Comparison of ENCODE assay signal across 26 mouse cellular contexts in the genomic region with DNA sequence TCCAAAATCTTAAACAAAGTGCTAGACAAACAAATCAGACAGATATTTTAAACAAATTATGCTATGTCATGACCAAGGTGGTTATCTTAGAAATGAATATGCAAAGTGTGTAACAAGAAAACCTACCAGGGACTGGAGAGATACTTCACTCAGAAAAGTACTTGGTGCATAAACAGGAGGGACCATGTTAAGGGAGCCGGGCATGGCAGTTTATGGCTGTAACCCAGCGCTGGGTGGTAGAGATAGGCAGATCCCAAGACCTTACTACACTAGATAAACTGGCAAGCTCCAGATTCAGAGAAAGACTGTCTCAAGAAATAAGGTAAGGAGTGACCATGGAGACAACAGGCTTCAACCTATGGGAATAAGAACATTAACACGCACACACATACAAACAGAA. TPM values are rescaled to one million over a fixed set of nuclear protein-coding genes. Genes with fewer than 3 reads are reported as not detected.
"Had no signal": no experiment of that assay in that cellular context is flagged by ENCODE, and none has a peak within 500 bp of the region (broad histone marks: within the 10 kb centered on the region; RNA-seq: fewer than 3 reads in every experiment).

No protein-coding gene starts in this region.

- ATAC-seq: hindbrain, embryonic 16.5 days; inflammation-experienced regulatory T-cells, adult 6 months; intestine, embryonic 15.5 days; intestine, postnatal 0 days had no signal

- H3K27me3 ChIP-seq: heart, embryonic 13.5 days; heart, embryonic 15.5 days; hindbrain, embryonic 12.5 days; intestine, embryonic 15.5 days; limb, embryonic 13.5 days; liver, embryonic 13.5 days; liver, embryonic 15.5 days had no signal

- H3K4me3 ChIP-seq: heart, adult 2 months; heart, embryonic 13.5 days; heart, embryonic 15.5 days; hindbrain, embryonic 12.5 days; intestine, embryonic 15.5 days; left cerebral cortex, adult 2 months; limb, embryonic 13.5 days; liver, embryonic 13.5 days; liver, embryonic 15.5 days had no signal

- DNase-seq: gastrocnemius, postnatal 14 days; gastrocnemius, postnatal 36 days; heart, adult 11 months; heart, adult 2 months; heart, postnatal 14 days; heart, postnatal 36 days; kidney, adult 18-20 months; kidney, adult 8-10 months; kidney, postnatal 14 days; kidney, postnatal 36 days; liver; liver, embryonic 13.5 days had no signal

- H3K4me2 ChIP-seq: heart, embryonic 11.5 days; heart, embryonic 13.5 days; heart, embryonic 15.5 days; hindbrain, embryonic 12.5 days; hindbrain, embryonic 14.5 days; intestine, embryonic 15.5 days; limb, embryonic 13.5 days; liver, embryonic 11.5 days; liver, embryonic 13.5 days; liver, embryonic 15.5 days had no signal

- H3K27ac ChIP-seq: heart, adult 2 months; heart, embryonic 13.5 days; heart, embryonic 15.5 days; hindbrain, embryonic 12.5 days; hindbrain, embryonic 14.5 days; intestine, embryonic 15.5 days; left cerebral cortex, adult 2 months; limb, embryonic 13.5 days; liver, embryonic 13.5 days; liver, embryonic 15.5 days had no signal

- H3K36me3 ChIP-seq: heart, embryonic 15.5 days; hindbrain, embryonic 12.5 days; intestine, embryonic 15.5 days; liver, embryonic 13.5 days; liver, embryonic 15.5 days had no signal

- H3K9ac ChIP-seq: heart, embryonic 13.5 days; heart, embryonic 15.5 days; hindbrain, embryonic 12.5 days; hindbrain, embryonic 14.5 days; intestine, embryonic 15.5 days; limb, embryonic 13.5 days; liver, embryonic 13.5 days; liver, embryonic 15.5 days had no signal

- H3K9me3 ChIP-seq: heart, embryonic 13.5 days; heart, embryonic 15.5 days; hindbrain, embryonic 12.5 days; intestine, embryonic 15.5 days; liver, embryonic 13.5 days; liver, embryonic 15.5 days had no signal

- H3K4me1 ChIP-seq: heart, embryonic 13.5 days; heart, embryonic 15.5 days; hindbrain, embryonic 12.5 days; intestine, embryonic 15.5 days; limb, embryonic 13.5 days; liver, embryonic 13.5 days; liver, embryonic 15.5 days had no signal

RNA-seq across cellular contexts. Expression of a gene that starts 29.1 kb away (rescaled TPM):
- total RNA-seq: hematopoietic stem cell, adult 5-6 weeks had no signal
- polyA plus RNA-seq: inflammation-experienced regulatory T-cells, adult 6 months had no signal
